Mouse (Mus musculus) spleen, adult 12 weeks (tissue): ENCODE data around the gene Farsa.

Source experiments
- DNase-seq: peaks from one replicate; pipeline ENCODE4 v3.0.0; 2022; ENCODE audit warnings: low spot score

Gene Farsa

GRCm38 (mm10) chr8:84834866-84835855, 21.6 kb upstream of the Farsa start:
- no peak for DNase-seq

DNA sequence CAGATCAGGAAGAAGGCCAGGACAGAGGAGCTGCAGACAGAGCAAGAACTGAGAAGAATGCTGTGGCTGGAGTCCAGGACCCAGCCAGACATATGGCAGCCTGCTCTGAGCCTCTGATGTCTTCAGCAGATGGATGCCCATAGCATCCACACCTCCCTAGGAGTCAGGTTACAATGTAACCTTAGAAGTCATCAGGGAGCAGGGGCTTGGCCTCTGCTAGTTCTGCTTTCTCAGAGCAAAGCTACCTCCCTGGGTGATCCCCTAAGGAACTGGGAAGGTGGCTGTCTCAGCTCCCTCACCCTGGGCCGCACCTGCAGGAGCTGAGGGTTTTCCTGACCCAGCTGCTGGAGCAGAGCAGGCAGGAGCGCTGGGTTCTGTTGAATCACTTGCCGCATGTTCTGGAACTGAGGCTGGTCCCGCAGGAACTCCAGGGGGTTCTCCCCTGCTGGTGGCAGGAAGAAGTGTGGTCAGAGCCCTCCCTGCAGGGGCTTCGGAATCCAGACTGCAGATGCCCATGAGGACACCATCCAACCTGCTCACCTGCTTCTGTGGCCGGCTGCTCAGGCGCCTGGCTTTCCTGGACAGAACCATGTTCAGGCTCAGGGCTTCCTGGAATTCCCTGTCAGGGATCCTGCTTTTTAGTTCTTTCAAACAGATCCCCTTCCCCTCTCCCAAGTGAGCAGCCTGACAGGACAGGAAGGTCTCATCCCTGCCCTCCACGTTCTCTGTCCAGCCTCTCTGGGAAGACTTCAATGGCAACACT, 19.5 kb upstream of the Farsa start:
- no peak for DNase-seq

DNA sequence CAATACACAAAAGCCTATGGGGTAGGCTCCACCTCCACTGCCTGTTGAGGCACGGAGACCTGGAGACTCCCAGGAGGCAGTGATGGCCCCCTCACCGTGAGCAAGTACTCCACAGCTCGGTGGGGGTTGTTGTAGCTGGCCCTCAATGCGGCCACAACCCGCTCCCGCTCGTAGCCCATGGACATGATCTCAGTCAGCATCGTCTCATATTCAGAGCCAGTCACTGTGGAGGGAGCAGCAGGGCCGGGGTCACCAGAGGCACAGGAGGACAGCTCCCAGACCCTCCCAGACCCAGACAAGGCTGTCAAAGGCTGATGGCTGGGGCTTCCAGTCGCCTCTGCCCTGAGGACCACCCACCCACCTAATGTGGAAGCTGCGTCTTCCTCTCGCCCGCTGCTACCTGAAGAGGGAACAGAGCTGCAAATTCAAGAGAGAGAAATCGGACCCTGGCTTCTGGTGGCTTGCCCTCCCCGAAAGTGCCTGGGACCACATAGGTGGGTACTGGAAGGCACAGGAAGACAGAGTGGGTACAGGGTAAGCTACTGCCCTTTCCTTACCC, 18.8 kb upstream of the Farsa start:
- DNase-seq = no peak

- DNase-seq = peak; percentile 80
Observed at GRCm38 (mm10) chr8:84838513-84838912, 18.3 kb upstream of the Farsa start.

- no peak for DNase-seq
Observed at GRCm38 (mm10) chr8:84839411-84839810, 17.4 kb upstream of the Farsa start.

GRCm38 (mm10) chr8:84839875-84840247, 16.9 kb upstream of the Farsa start:
- no peak for DNase-seq

DNA sequence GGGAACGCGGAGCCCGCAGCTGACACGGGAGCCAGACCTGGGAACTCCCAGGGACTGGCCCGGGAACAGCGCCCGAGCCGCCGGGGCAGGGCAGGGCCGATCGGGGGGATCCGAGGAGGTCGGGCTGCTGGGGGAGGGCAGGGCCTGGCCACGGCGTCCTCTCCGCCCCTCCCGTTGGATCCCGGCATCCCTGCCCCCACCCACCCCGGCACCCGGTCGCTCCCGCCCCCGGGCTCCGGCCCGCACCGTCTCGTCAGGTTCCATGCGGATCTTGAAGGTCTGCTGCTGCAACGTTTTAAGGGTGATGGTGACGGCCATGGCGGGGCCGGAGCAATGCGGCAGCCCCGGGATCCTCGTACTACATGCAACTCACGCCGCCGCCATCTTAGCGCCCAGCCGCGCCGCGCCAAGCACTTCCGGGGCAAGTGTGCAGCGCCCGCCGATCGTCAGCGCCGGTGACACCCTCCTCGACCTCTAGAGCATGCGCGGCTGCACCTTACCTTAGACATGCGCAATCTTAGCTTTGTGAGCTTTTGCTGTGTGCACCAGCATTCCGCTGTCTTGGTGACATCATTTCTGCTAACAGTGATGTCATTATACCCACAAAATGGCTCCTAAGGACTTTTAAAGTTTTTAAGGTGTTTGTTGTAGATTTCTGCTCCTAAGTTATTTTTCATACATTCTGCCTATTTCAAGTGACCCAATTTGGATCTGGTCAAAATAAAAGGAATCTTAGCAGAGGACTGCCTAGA, 16.4 kb upstream of the Farsa start, which contains the start of gene Rad23a:
Gene Rad23a, minus strand, starts transcription at position 418 of the 752 bp plus-strand sequence.
- DNase-seq = peak; percentile 85

DNA sequence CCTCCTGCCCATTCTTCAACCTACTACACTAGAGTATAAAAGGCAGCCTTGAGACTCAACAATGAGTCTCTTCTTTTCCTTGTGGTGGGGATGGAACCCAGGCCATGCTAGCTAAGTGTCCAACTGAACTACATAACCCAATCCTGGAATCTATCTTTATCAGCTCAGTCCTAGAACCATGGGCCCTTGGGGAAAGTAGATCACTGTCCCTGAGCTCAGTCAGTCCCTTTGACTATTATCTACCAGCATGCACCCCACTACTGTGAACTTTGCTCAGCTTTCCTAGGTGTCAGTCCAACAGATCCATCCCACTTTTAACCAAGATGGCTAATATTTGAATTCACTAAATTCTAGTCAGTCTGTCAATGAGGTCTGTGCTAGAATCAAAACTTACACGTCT, 15.3 kb upstream of the Farsa start:
- no peak for DNase-seq

DNA sequence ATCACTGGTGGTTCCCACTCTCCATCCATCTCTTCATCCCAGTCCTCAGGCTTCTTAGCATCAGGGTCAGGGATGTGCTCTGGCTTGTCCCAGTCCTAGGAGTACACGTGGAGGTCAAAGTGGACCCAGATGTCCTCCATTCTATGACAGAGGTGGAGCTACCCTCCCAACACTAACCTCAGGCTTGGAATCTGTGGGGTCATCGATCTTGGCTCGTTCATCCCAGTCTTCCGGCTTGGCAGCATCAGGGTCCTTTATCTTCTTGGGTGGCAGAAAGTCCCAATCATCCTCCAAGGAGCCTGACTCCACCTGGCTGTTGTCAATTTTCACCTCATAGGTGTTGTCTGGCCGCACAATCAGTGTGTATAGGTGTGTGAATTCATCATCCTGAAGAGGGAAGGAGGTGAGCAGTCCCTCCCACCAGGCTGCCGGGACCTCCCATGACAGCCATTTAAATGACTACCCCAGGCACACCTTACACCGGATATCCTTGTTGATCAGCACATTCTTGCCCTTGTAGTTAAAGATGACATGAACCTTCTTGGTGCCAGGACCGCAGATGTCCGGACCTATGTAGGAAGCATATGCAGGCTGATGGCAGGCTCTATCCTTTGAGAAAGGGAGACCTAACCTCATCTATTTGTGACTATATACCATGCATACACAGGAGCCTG, 12.3 kb upstream of the Farsa start:
- DNase-seq = no peak

GRCm38 (mm10) chr8:84845355-84846093, 11.3 kb upstream of the Farsa start:
- DNase-seq = no peak

- DNase-seq = no peak
Observed at GRCm38 (mm10) chr8:84846094-84846721, 10.6 kb upstream of the Farsa start.

DNA sequence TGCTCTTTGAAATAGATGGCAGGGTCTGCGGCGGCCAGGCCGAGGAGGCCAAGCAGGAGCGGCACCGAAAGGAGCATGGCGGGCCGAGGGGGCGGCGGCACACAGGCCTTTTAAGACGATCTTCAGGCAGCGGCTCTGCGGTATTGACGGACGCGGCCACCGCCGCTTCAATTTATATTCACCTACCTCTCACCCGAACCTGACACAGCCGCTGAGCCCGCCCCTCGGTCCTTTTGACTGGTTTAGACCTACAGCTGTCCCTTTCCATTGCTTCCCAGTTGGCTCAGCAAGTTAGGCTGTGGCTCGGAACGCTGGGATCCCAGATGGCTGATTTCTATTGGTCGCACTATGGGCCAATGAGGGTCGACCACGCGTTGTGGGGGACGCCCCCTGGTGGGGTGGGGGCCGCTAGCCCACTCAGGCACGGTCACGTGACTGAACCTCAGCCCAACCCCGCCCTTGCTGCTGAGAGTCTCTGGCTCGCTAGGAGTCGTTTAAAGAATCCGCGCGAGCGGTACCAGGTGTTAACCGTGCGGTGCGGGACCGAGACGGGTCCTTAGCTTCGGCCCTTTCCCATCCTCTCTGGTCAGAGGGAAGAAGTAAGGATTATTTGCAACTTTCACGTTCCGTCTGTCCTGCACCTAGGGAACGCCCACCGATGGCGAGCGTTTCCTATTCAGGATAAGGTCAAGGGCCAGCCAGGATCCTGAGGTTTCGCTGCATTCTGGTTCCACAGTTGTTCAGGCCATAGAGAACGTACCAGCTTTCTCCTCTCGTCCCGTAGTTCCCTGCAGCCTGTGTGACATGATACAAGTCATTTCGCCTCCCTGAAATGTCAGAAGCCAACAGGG, 9.8 kb upstream of the Farsa start, which contains the start of gene Calr:
Gene Calr, minus strand, starts transcription at position 213 of the 851 bp plus-strand sequence.
- peak; percentile 99 for DNase-seq

GRCm38 (mm10) chr8:84847684-84848435, 8.9 kb upstream of the Farsa start:
- DNase-seq = no peak

DNA sequence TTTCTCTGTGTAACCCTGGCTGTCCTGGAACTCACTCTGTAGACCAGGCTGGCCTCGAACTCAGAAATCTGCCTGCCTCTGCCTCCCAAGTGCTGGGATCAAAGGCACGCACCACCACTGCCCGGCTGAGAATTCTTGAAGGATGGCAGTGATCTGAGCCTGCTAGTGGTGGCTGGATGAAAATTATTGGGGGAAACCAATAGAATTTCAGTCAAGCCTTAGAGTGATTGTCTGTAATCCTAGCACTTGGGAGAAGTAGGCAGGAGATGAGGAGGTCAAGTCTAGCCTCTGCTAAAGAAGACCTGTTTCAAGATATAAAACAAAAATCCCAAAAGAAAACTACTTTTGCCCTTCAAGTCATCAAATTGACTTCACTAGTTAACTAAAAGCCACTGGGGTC, 355 bp upstream of the Farsa start:
- DNase-seq = no peak

DNA sequence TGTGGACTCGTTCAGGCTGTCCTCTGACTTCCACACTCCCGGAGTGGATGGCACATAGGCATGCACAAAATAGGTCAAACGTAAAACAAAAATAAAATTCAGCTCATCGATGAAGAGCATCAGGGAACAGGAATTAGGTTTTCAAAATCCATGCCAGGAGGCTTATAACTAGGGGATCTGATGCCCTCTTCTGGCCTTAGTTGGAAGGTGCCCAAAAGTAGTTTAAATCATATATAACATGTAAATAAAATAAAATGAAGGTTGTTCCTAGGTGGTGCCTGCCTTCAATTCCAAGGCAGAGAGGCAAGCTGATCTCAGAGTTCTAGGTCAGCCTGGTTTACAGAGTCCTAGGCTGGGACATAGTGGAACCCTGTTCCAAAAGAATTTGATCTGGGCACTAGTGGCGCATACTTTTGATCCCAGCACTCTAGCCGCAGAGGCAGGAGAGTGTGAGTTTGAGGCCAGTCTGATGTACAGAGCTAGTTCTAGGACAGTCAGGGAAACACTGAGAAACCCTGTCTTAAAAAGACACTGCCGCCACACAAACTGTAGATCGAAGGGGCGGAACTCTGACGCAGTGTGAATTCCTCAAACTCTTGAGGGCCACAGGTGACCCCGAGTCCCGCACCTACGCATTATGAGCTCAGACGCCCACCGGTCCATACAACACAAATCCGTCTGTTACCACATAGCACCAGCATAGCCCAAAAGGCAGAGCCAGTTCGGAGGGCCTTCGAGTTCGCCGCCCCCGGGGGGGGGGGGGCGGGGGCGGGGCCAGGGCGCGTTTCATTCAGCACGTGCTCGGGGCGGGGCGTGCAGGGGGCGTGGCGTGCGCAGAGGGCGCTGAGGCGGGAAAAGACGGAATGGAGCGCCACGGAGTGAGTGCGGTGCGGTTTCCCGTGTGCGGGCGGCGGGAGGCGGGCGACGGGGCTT, 14.9 kb downstream of the Farsa start, which contains the start of gene Syce2:
Gene Syce2, plus strand, starts transcription at position 736 of the 933 bp plus-strand sequence.
- peak; percentile 84 for DNase-seq

GRCm38 (mm10) chr8:84872309-84872965, 15.6 kb downstream of the Farsa start:
- DNase-seq = peak; percentile 39
